Mouse (Mus musculus) A20 (cell line): ENCODE results near the gene Lrcol1.

Source experiments
- DNase-seq: peaks from one replicate; pipeline ENCODE4 v3.0.0-alpha.2; 2011; ENCODE audit warnings: low read depth, low spot score

Gene Lrcol1

DNA sequence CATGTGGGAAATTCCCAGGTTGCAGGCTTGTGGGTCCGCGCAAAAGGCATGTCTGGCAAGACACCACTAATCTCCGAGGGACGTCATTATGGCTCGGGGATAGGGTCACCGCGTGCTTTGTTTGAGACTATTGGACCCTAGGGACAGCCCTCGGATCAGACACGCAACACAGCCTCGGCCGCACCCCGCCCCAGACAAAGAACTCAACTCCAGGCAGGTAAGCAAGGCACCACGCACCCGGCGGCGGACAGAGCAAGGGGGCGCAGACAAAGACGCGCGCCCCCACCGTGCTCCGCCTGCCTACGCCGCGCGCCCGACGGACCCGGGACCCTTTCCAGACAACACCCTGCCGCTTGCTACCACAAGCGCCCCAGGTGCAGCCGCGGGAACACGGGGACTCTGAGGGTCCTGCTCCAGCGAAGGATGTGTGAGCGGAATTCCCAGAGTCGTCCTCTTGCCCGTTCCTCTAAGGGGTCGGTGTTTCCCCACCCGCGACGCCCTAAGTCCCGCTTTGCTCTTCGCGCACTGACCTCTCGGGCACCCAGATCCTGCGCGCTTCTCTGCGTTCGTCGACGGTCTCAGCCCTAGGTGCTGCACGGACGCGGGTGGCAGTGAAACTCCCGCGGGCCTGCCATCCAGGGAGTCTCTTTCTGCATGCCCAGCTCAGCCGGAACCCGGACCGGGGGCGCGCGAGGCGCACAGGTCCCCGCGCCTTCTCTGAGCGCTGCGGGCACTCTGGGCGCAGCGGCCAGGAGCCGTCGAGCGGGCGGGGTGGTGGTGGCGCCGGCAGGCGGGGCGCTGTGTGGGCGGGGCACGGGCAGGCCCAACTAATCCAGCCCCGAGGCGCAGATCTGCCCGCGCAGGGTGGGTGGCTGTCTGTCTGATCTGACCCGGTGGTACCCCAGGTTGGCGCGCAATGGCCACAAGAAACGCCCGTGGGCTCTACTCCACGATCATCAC lies 42.1 kb downstream of the Lrcol1 start:
- no peak for DNase-seq

DNA sequence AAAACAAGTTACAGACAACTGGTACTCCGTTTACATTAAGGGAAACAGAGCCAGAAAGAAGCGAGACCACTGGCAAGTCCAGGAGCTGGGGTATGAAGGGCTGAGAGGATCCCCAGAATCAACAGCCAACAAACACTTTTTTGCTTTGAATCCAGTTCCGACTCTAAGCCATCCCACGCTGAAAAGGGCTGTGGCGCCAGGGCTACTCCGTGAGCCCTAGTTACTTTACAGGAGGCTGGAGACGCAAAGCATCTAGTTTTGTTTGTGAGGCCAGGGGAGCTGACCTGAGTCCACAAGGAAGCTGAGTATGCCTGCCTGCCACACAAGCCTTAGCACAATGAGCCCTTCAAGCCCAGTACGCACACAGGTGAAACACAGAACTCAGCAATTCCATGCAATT lies 42.8 kb downstream of the Lrcol1 start:
- DNase-seq, result no peak

- DNase-seq, result no peak
Observed at GRCm38 (mm10) chr5:110390631-110391030, 46.1 kb downstream of the Lrcol1 start.

GRCm38 (mm10) chr5:110392727-110393126 lies 48.2 kb downstream of the Lrcol1 start:
- DNase-seq, result no peak

- no peak for DNase-seq
Observed at GRCm38 (mm10) chr5:110395006-110395661, 50.6 kb downstream of the Lrcol1 start.

GRCm38 (mm10) chr5:110401101-110401500 lies 56.6 kb downstream of the Lrcol1 start:
- DNase-seq, result no peak

GRCm38 (mm10) chr5:110402557-110402956 lies 58.0 kb downstream of the Lrcol1 start:
- no peak for DNase-seq

DNA sequence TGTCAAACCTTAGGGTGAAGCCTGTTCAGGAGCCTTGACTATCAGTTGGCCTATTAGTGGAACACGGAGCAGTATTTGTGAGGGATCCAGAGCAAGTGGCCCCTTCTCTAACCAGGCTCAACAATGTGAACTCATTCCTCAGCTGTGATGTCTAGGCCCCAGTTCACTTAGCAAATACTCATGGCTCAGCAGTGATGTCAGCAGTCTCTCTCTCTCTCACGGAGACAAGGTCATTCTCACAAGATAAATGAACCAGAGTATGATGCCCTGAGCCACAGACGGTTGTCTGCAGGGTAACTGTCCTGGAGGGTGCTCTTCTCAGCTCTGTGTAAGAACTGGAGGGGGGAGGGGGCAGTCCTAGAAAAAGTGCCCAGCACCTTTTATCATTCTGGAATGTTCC lies 59.4 kb downstream of the Lrcol1 start:
- DNase-seq, result no peak
